Mouse (Mus musculus) splenic B cell, adult 2 months (primary cell): Measurements from ENCODE around the gene Cxcr3.

Experiments used
- DNase-seq: peaks from one replicate; pipeline ENCODE4 v3.0.0-alpha.2; 2011; ENCODE audit warnings: low read depth, low spot score
- H3K27me3 ChIP-seq: 2 replicates; pipeline ENCODE4 v1.6.1; 2012; ENCODE audit warnings: mild to moderate bottlenecking, low read length, moderate library complexity, mixed read lengths; ENCODE audit not compliant: control insufficient read depth, poor library complexity, insufficient read depth, severe bottlenecking
- H3K36me3 ChIP-seq: 2 replicates; pipeline ENCODE4 v1.6.1; 2012; ENCODE audit warnings: mild to moderate bottlenecking, low read length, moderate library complexity, mixed read lengths; ENCODE audit not compliant: control insufficient read depth, poor library complexity, insufficient read depth, severe bottlenecking

The Cxcr3 gene

DNA sequence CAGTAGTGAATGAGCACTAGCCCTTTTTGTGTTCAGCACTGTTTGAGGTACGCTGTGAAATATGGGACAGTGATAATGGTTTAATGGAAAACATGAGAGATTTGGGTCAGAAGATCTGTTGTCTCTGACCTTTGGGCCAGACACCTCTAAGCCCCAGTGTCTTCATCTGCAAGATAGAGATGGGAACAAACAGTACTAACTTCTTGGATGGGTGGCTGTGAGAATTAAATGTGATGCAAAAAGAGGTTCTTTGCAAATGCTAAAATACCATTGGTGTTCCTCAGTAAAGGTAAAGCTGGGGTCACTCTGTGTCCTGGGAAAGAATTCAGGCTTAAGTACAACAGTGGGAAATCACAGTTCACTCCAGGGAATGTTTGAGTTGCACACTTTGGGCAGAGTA, 13.7 kb downstream of the Cxcr3 start:
- H3K36me3 ChIP-seq = no peaks in the 10 kb centered on the region
- DNase-seq = no peak

DNA sequence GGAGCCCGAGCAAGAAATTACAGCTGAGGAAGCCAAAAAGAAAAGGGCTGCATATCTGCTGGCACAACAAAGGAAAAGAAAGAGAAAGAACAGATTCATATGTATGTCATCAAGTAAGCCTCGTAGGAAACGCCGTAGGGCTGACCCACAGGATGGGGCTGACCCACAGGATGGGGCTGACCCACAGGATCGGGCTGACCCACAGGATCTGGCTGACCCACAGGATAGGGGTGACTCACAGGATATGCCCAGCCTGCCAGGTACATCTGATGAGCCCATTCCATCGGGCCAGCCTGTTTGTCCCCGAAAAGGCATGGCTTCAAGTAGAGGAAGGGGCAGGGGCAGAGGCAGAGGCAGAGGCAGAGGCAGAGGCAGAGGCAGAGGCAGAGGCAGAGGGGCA, 29.0 kb downstream of the Cxcr3 start:
- H3K36me3 ChIP-seq = no peaks in the 10 kb centered on the region
- DNase-seq = no peak
- H3K27me3 ChIP-seq = no peaks in the 10 kb centered on the region

More for the DNA sequence above, 13.7 kb downstream of the Cxcr3 start:
- no peaks in the 10 kb centered on the region for H3K27me3 ChIP-seq

DNA sequence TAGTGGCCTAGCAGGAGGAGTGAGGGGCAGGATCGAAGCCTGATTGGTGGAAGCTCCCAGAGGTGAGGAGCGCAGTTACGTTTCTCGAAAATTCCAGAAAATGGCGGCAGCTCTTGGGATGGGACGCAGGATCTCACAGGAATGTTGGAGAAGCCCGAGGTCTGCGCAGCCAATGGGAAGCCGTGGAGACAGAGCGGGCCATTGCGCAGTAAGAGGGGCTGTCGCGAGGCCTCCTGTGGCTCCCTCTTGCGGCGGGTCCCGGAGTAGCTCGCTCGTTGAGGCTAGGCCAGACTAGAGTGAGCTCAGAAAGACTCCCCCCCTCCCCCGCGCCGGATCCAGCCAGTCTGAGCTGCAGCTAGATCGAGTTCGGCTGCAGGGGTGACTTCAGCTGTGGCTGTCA, 35.8 kb downstream of the Cxcr3 start:
- H3K27me3 ChIP-seq = no peaks in the 10 kb centered on the region
- no peak for DNase-seq
- H3K36me3 ChIP-seq = no peaks in the 10 kb centered on the region

DNA sequence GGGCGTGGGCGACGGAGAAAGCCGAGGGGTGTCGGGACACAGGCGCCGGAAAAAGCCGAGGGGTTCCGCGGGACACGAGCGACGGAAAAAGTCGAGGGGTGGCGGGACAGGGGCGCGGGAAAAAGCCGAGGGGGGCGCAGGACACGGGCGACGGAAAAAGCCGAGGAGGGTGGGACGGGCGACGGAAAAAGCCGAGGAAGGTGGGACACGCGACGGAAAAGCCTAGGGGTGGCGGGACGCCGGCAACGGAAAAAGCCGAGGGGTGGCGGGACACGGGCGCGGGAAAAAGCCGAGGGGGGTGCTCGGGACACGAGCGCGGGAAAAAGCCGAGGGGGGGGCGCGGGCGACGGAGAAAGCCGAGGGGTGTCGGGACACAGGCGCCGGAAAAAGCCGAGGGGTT, 36.5 kb downstream of the Cxcr3 start:
- DNase-seq = no peak
- H3K27me3 ChIP-seq = no peaks in the 10 kb centered on the region
- H3K36me3 ChIP-seq = no peaks in the 10 kb centered on the region

DNA sequence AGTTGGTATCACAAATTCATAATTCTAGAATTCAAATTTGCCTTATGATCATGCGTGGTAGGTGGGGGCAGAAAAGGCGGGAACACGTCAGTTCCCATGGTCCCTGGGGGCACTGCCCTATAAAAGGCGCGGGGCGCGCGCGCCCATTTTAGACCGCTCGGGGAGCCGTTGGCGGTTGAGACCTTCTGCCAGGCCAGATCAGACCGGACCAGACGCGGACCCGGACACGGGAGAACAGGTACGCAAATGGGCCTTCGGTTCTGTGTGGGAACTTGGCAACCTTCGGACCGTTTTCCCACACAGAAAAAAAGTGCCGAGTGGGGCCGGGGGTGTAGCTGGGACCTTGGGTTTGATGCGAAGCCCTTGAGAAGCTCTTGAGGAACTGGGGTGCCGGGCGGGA, 38.4 kb downstream of the Cxcr3 start:
- Histone ChIP-seq H3K36me3 (no peaks in the 10 kb centered on the region), H3K27me3 (no peaks in the 10 kb centered on the region)
- DNase-seq = no peak
